Mouse (Mus musculus): Measurements from ENCODE around the gene Psmb8. TPM values are rescaled to one million over a fixed set of nuclear protein-coding genes. Genes with fewer than 3 reads are reported as not detected.
A peak's percentile ranks its signal among the peaks of the same experiment; 100 is the strongest.

Psmb8 gene
- total RNA-seq, 2 experiments from 2014 or later: 2.6 to 2.7 TPM

DNA sequence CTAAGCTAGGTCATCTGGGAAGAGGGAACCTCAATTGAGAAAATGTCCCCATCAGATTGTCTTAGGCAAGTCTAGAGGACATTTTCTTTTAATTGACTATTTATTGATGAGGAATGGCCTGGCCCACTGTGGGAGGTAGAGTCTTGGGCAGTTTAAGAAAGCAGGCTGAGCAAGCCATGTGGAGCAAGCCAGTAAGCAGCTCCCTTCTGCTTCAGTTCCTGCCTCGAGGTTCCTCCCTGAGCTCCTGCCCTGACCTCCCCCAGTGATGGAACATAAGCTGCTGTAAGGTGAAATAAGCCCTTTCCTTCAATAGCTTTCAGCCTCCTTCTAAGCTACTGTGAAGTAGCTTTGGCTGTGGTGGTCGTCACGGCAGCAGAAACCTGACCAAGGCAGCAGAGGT is 40.2 kb downstream of the Psmb8 start:
- intact Hi-C loops (cut with DNase I): loop anchor here (10.0 kb wide), 1 partner anchor 133 kb away; no protein-coding TSS in a partner anchor
- DNase-seq (ENCODE audit: low spot score in 2 of 2): no peak

DNA sequence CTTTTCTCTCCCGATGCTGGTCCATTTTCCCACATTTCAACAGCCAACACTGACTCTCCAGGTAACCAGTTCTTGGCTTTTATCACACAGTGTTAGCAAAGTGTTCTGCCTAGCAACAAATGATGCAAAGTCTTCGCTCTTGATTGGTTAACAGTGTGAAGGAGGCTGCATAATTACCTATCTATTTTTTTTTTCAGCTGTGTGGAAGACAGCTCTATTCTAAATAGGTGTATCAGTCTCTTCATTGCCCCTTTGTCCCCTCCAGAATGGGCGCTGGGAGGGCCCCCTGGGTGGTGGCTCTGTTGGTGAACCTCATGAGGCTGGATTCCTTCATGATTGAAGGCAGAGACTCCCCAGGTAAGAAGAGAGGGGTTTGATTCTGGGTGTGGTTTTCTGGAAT is 41.2 kb downstream of the Psmb8 start, which contains the start of gene H2-Ob:
H2-Ob (plus strand) TSS at position 198 of the 400 bp plus-strand sequence.
- intact Hi-C loops (cut with DNase I): loop anchor here (10.0 kb wide), 1 partner anchor 134 kb away; no protein-coding TSS in a partner anchor
- peak; percentile 67 to 77 for DNase-seq (ENCODE audit: low spot score in 2 of 2)

DNA sequence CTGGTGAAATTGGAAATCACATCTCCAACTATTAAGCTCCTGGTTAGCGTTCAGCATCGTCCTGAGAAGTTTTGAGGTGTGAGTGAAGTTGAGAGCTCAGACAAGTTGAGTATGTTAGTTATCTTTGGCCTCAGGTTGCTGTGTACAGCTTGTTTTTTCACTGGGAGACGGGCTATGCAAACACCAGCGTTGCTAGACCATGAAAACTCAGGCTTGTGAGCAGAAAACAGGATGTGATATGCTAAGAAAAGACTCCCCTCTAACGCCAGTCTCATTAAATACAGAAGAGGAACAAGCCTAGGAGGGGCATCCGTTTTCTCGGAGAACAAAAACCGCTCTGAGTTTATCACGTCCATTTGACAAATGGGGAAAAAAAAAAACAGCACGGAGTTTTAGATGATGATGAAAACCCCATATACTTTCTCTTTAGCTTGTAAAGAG is 42.1 kb downstream of the Psmb8 start:
- intact Hi-C loops (cut with DNase I): loop anchor here (10.0 kb wide), 1 partner anchor 135 kb away; no protein-coding TSS in a partner anchor
- DNase-seq (ENCODE audit: low spot score in 2 of 2): no peak

DNA sequence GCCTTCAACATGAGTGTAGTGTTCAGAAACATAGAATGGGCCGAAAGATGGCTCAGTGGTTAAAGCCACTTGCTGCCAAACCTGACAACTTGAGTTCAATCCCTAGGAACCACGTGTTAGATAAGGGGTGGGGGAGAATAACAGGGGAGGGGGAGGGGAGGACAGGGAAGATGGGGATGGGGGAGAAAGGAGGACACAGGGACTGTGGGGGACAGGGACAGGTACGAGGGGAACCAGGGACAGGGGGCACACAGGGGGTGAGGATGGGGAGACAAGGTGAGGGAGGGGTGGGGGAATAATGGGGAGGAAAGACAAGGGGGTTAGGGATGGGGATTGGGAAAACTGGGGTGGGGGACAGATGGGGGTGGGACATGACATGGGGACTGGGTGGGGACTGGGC is 42.8 kb downstream of the Psmb8 start:
- intact Hi-C loops (cut with DNase I): no loop called here
- DNase-seq (ENCODE audit: low spot score in 2 of 2): no peak

DNA sequence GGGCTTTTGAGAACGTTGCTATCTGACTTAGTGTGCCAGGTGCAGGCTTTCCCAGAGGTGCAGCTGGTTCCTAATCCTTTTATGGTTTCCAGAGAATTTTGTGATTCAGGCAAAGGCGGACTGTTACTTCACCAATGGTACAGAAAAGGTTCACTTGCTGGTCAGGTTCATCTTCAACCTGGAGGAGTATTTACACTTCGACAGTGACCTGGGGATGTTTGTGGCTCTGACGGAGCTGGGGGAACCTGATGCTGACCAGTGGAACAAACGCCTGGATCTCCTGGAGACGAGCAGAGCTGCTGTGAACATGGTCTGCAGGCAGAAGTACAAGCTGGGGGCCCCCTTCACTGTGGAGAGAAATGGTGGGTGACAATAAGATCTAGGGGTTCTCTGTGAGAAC is 43.4 kb downstream of the Psmb8 start:
- DNase-seq (ENCODE audit: low spot score in 2 of 2): no peak
- intact Hi-C loops (cut with DNase I): no loop called here

DNA sequence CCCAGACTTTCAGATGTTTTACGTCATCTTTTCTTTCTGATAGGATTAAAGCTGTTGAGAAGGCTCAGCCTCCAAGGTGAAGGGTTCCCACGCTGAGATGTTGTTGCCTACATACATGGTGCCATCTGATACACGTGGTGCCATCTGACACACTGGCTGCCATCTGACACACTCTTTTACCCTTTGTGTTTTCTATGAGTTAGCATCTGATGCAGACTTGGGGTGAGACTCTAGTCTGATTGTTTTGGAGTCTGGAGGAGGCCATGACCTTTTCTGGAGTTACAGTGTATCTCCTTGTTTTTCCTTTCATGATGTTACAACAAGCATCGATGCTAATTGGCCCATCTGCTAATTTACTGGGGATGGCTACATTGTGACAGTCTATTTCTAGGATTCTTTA is 47.1 kb downstream of the Psmb8 start:
- intact Hi-C loops (cut with DNase I): loop anchor here (5.0 kb wide), 1 partner anchor 168 kb away; no protein-coding TSS in a partner anchor
- no peak for DNase-seq (ENCODE audit: low spot score in 2 of 2)

DNA sequence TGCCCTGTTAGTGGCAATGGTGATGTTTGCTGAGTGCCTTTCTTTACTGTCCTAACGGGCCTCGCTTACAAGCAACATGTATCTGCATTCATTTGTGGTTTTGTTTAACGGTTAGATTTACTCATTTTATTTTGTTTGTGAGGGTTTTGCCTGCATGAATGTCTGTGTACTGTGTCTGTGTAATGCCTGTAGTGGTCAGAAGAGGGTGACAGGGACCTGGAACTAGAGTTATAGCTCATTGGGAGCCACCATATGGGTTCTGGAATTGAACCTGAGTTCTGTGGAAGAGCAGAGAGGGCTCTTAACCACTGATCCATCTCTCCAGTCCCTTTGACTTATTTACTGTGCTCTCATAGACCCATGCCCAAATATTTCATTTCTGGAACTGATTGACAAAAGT is 49.5 kb downstream of the Psmb8 start:
- intact Hi-C loops (cut with DNase I): loop anchor here (5.0 kb wide), 1 partner anchor 165 kb away; no protein-coding TSS in a partner anchor
- no peak for DNase-seq (ENCODE audit: low spot score in 2 of 2)

DNA sequence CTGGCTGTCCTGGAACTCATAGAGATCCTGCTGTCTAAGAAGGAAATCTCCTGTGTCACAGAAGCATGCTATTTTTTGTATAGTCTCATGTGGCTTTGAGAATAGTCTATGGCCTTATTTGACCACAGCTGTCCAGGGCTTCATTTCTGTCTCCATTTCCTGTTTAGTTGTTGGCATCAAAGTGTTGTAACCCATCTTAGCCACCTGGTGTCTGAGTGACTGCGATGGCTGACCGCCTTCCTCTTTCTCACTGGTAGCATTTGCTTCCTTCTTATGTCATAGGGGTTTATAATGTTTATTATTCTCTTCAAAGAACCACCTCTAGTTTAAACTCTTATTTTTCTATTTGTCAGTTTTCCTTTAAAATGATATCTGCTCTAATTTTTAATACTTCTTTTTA is 51.2 kb downstream of the Psmb8 start:
- intact Hi-C loops (cut with DNase I): loop anchor here (5.0 kb wide), 1 partner anchor 164 kb away; no protein-coding TSS in a partner anchor
- DNase-seq (ENCODE audit: low spot score in 2 of 2): no peak

DNA sequence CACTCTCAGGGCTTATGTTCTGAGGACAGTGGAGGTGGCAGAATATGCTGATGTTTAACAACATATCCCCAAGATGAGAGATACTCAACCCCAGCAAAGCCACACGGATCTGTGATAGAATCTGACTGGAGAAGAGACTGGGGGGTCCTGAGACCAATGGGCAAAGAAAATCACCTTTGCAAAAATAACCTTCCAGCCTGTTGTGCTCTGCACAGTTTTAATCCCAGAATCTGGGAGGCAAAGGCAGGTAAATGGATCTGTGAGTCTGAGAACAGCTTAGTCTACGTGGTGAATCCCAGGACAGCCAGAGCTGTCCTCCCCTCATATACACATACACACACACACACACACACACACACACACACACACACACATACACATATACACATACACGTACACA is 51.8 kb downstream of the Psmb8 start:
- intact Hi-C loops (cut with DNase I): loop anchor here (5.0 kb wide), 1 partner anchor 163 kb away; no protein-coding TSS in a partner anchor
- no peak for DNase-seq (ENCODE audit: low spot score in 2 of 2)

DNA sequence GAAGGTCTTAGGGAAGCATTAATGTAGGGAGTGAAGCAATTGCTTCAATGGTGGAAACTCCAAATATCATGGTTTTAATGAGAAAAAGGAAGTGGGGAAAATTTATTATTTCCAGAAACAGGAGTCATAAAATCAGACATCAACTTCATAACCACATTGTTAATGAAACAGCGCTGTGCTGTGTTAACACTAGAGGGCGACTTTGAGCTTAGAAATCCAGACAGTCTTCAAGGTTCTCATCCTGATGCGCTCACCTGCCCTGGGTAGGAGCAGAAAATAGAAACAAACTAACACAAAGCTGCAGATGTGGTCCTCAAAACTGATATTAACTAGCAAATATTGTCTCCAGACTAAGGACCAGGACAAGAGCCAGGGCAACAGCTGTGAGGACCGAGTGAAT is 52.4 kb downstream of the Psmb8 start:
- intact Hi-C loops (cut with DNase I): loop anchor here (2.0 to 5.0 kb wide), 3 partner anchors 63 to 162 kb away; no protein-coding TSS in a partner anchor
- DNase-seq (ENCODE audit: low spot score in 2 of 2): peak; percentile 65 to 67

Other genes with a start within 250 kb of the Psmb8 start
- 1 to 10 TPM; 5.6 to 8.1 TPM for gene B3galt4, start 246.2 kb upstream of the Psmb8 start, total RNA-seq (2021)
- gene Vps52, start 241.9 kb upstream of the Psmb8 start, total RNA-seq (2021): 10 to 100 TPM; 80.3 to 83.6 TPM
- gene Rps18, start 241.7 kb upstream of the Psmb8 start, total RNA-seq (2021): 100 to 1,000 TPM; 325 to 332 TPM
- 10 to 100 TPM; 10.3 to 13.6 TPM for gene H2-K1, start 197.4 kb upstream of the Psmb8 start, total RNA-seq (2021)
- gene Ring1, start 173.0 kb upstream of the Psmb8 start, total RNA-seq (2021): 10 to 100 TPM; 25.3 to 30.8 TPM
- 10 to 100 TPM; 27.7 to 30.1 TPM for gene H2-Ke6, start 169.7 kb upstream of the Psmb8 start, total RNA-seq (2021)
- 10 to 100 TPM; 95.3 to 99.9 TPM for gene Slc39a7, start 166.0 kb upstream of the Psmb8 start, total RNA-seq (2021)
- 10 to 100 TPM; 81.7 to 86.7 TPM for gene Rxrb, start 165.9 kb upstream of the Psmb8 start, total RNA-seq (2021)
- 10 to 100 TPM; 16.6 to 22.6 TPM for gene Col11a2, start 158.3 kb upstream of the Psmb8 start, total RNA-seq (2021)
- under 1 TPM in 1 of 2 experiments, not detected in 1; 0.32 TPM for gene H2-Oa, start 105.4 kb upstream of the Psmb8 start, total RNA-seq (2021)
- gene H2-DMa, start 78.2 kb upstream of the Psmb8 start, total RNA-seq (2021): 10 to 100 TPM; 25.8 to 29.1 TPM
- 100 to 1,000 TPM; 231 to 249 TPM for gene Brd2, start 75.1 kb upstream of the Psmb8 start, total RNA-seq (2021)
- 1 to 10 TPM; 1.0 to 1.1 TPM for gene H2-DMb2, start 54.4 kb upstream of the Psmb8 start, total RNA-seq (2021)
- gene H2-DMb1, start 44.6 kb upstream of the Psmb8 start, total RNA-seq (2021): 1 to 10 TPM; 1.1 to 1.6 TPM
- gene Tap1, start 10.2 kb upstream of the Psmb8 start, total RNA-seq (2021): 1 to 10 TPM; 2.1 to 2.8 TPM
- 1 to 10 TPM; 1.8 to 2.2 TPM for gene Psmb9, start 10.0 kb upstream of the Psmb8 start, total RNA-seq (2021)
- gene Tap2, start 5.8 kb downstream of the Psmb8 start, total RNA-seq (2021): 1 to 10 TPM; 3.1 to 5.0 TPM
- gene H2-Ob, start 41.2 kb downstream of the Psmb8 start, total RNA-seq (2021): under 1 TPM in 1 of 2 experiments, not detected in 1; 0.15 TPM
- gene H2-Ab1, start 60.0 kb downstream of the Psmb8 start, total RNA-seq (2021): 1 to 10 TPM; 1.1 to 2.1 TPM
- 1 to 10 TPM; 1.6 to 1.7 TPM for gene H2-Aa, start 90.1 kb downstream of the Psmb8 start, total RNA-seq (2021)
- 1 to 10 TPM in 1 of 2 experiments, under 1 TPM in 1; 0.99 to 2.4 TPM for gene H2-Eb1, start 108.1 kb downstream of the Psmb8 start, total RNA-seq (2021)
- gene H2-Eb2, start 127.9 kb downstream of the Psmb8 start, total RNA-seq (2021): not detected
- gene Btnl2, start 157.1 kb downstream of the Psmb8 start, total RNA-seq (2021): under 1 TPM; 0.62 to 0.91 TPM
- not detected for gene Btnl1, start 179.4 kb downstream of the Psmb8 start, total RNA-seq (2021)
- gene BC051142, start 201.1 kb downstream of the Psmb8 start, total RNA-seq (2021): 1 to 10 TPM; 4.9 to 5.6 TPM

All from left cerebral cortex, postnatal 14 days (tissue).